Mouse (Mus musculus): ENCODE results near the gene Eml3. TPM values are rescaled to one million over a fixed set of nuclear protein-coding genes. Genes with fewer than 3 reads are reported as not detected.

The Eml3 gene
- 32.3 and 32.8 TPM in 2 replicates for polyA plus RNA-seq (2015; fragmentation: Nextera tagmentation; extraction: Ambion mirVana)

- Histone ChIP-seq H3K27me3 (no peaks in the 10 kb centered on the region), H3K4me2 (peak within 1 kb of the TSS; percentile 78), H3K9me3 (no peaks in the 10 kb centered on the region), H3K36me3 (peaks cover 56% of the 10 kb centered on the region), H3K9ac (peak within 1 kb of the TSS; percentile 89), H3K4me3 (peak within 1 kb of the TSS; percentile 77), H3K27ac (peak within 1 kb of the TSS; percentile 76), H3K4me1 (peaks cover 20% of the 10 kb centered on the region)
- WGBS, result under 1% methylated on average over 67 of the region's 74 CpGs
- peak; percentile 61 for ATAC-seq (ENCODE audit: insufficient number of reproducible peaks, insufficient read depth, low FRiP score, low TSS enrichment, low read depth)
These were observed at the start of gene Eml3, which contains the start of gene Rom1 for GRCm38 (mm10) chr19:8929224-8930088. Gene Eml3, plus strand, starts transcription at chr19:8929552. Gene Rom1, minus strand, starts transcription at chr19:8929356.

DNA sequence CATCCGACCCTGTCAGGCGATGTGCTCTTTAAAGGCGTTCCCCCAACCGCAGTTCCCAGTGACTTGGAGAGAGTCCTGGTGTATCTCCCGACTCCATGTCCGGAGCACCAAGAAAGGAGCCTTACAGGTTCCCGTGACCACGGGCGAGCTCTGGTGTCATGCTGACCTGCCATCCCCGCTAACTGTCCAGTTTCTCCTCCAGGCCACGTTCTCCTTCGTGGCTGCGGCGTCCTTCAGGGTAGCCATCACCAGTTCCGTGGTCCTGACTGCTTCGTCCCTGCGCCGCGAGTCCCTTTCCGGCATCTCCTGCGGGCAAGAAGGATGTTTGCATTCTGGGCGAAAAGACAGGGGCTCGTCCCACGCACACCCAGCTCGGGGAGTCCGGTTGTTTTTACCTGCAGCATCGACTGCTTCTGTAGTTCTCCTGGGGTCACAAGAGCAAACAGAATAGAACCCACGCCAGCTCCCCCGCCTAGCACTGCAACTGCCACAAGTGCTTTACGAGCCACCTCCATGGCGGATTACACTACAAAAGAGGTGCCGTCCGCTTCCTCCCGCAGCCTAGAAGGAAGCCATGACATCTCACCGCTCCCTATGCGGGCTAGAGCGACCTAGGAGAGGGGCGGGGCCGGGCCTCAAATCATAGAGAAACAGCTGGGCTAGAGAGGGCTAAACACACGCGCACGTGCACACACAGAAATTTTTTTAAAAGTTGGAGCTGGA, 48.9 kb upstream of the Eml3 start, which contains the start of gene Uqcc3:
TSS of gene Uqcc3 (minus strand) at position 613 of the 723 bp plus-strand sequence.
- Histone ChIP-seq H3K4me1 (peaks cover 9% of the 10 kb centered on the region), H3K36me3 (peaks cover 30% of the 10 kb centered on the region), H3K9ac (peak within 1 kb of the TSS; percentile 93), H3K27me3 (no peaks in the 10 kb centered on the region), H3K9me3 (no peaks in the 10 kb centered on the region), H3K4me3 (peak within 1 kb of the TSS; percentile 86), H3K4me2 (peak within 1 kb of the TSS; percentile 87), H3K27ac (peak within 1 kb of the TSS; percentile 83)
- peak; percentile 91 for ATAC-seq (ENCODE audit: insufficient number of reproducible peaks, insufficient read depth, low FRiP score, low TSS enrichment, low read depth)
- WGBS, result under 1% methylated on average over 42 of the region's 42 CpGs

- no peaks in the 10 kb centered on the region for H3K9me3 ChIP-seq
- H3K27ac ChIP-seq, result no peak overlapping the region
- no peak for ATAC-seq (ENCODE audit: insufficient number of reproducible peaks, insufficient read depth, low FRiP score, low TSS enrichment, low read depth)
- H3K9ac ChIP-seq, result peak overlapping the region; percentile 93
- 20% methylated on average over 3 of the region's 3 CpGs for WGBS
- H3K27me3 ChIP-seq, result no peaks in the 10 kb centered on the region
- peaks cover 25% of the 10 kb centered on the region for H3K36me3 ChIP-seq
- H3K4me2 ChIP-seq, result peak overlapping the region; percentile 87
- peak overlapping the region; percentile 86 for H3K4me3 ChIP-seq
- H3K4me1 ChIP-seq, result peaks cover 9% of the 10 kb centered on the region
These were observed 48.3 kb upstream of the Eml3 start for GRCm38 (mm10) chr19:8881034-8881392.

DNA sequence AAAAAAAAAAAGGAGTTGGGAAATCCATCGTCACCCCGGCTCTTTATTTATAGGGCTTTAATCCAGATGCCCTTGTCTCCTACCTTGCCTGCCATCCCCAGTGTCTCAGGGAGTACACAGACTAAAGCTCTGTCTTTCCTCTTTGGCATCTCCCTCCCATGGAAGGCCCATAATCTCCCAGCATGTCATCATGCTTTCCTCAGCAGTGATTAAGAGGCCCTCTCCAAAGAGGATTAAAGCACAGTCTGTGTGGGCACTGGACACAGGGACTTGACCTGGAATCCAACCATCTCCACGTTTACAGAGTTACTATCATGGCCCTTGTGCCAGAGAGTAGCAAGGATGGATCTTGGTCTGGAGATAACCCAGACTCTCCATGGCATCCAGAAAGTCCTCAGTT, 45.7 kb upstream of the Eml3 start, which contains the start of the genes Lbhd1 and Gm49403:
TSS of gene Lbhd1 (plus strand) at position 117 of the 400 bp plus-strand sequence.
TSS of gene Gm49403 (plus strand) at position 315 of the 400 bp plus-strand sequence.
- WGBS, result 79% methylated on average over 3 of the region's 3 CpGs
- no peak for ATAC-seq (ENCODE audit: insufficient number of reproducible peaks, insufficient read depth, low FRiP score, low TSS enrichment, low read depth)
- Histone ChIP-seq H3K4me2 (no peak within 1 kb of the TSS), H3K9me3 (no peaks in the 10 kb centered on the region), H3K9ac (no peak within 1 kb of the TSS), H3K4me3 (no peak within 1 kb of the TSS), H3K36me3 (peaks cover 10% of the 10 kb centered on the region), H3K27ac (no peak within 1 kb of the TSS), H3K27me3 (no peaks in the 10 kb centered on the region), H3K4me1 (peaks cover 19% of the 10 kb centered on the region)

DNA sequence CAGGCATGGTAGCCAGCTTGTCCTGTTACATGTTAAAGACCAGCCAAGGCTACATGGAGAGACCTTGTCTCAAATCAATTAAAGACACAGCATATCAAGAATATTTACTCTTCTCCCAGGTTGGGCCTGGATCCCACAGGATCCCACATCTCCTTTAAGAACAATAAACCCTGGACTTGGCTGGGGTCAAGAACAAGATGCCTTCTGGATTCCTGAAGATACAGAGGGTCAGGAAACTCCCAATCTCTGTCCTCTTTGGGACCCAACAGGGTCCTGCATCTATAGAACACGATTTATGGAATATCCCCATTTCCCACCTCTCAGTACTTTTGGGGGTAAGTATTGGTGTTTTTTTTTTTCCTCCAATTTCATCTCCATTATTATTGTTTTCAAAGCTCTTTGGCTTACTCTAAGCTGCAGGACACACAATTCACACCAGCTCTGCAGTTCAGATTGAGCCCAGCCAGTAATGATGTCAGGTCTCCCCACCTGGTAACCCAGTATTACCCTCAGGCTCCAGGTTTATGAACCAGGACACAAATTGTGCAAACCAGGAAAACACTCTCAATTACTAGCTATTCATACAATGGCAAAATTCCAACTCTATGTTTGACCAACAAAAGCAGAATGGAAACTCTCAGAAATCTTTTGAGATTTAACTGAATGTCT, 42.3 kb upstream of the Eml3 start:
- Histone ChIP-seq H3K4me1 (peaks cover 17% of the 10 kb centered on the region), H3K4me3 (peak overlapping the region; percentile 71), H3K4me2 (peak overlapping the region; percentile 67), H3K27me3 (no peaks in the 10 kb centered on the region), H3K9me3 (no peaks in the 10 kb centered on the region), H3K9ac (peak overlapping the region; percentile 93; the same call in 1 of the 2 replicates), H3K27ac (peak overlapping the region; percentile 91), H3K36me3 (peaks cover 16% of the 10 kb centered on the region)
- ATAC-seq (ENCODE audit: insufficient number of reproducible peaks, insufficient read depth, low FRiP score, low TSS enrichment, low read depth), result no peak
- WGBS, result 45% methylated on average over 1 of the region's 1 CpGs

DNA sequence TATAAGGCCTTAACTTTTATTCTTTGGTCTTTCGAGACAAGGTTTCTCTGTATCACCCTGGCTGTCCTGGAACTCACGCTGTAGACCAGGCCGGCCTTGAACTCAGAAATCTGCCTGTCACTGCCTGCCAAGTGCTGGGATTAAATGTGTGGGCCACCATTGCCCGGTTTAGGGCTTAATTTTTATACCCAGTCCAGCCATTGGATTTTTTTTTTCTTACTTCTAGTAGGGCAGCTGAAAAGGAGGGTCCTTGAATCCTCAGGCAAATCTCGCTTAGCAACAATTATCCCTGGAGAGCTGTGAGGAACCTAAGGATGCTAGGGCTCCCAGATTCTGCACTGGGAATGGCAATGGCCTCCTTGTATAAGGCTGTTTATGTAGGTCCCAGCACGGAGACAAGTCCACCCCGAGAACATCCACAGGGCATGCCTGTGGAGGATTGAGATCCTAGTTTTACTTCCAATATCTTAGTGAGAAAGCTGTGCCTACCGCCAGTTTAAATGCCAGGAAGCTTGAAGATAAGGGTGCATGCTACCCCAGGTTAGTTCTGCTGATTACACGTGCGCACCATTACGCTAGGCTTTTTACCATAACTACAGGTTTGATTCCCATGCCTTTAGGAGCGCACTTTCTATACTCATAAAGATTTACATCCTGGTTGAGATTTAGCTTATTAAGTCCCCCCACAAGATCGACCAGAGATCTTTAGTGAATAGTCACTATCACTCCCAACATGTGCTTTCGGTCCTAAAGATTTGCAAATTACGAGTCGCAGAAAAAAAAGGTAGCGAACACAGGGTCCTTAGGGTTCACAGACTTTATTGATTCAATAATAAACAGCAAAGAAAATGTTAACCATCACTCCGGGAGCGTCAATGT, 41.5 kb upstream of the Eml3 start:
- 14% methylated on average over 19 of the region's 19 CpGs for WGBS

GRCm38 (mm10) chr19:8888511-8889385, 40.6 kb upstream of the Eml3 start, which contains the start of the genes 1810009A15Rik and Gm49416:
Gene 1810009A15Rik, plus strand, starts transcription at chr19:8888853.
Gene Gm49416, plus strand, starts transcription at chr19:8888926.
- peaks cover 22% of the 10 kb centered on the region for H3K4me1 ChIP-seq
- peak within 1 kb of the TSS; percentile 67 for H3K4me2 ChIP-seq
- H3K36me3 ChIP-seq, result peaks cover 16% of the 10 kb centered on the region
- H3K9me3 ChIP-seq, result no peaks in the 10 kb centered on the region
- peak; percentile 92 for ATAC-seq (ENCODE audit: insufficient number of reproducible peaks, insufficient read depth, low FRiP score, low TSS enrichment, low read depth)
- peak within 1 kb of the TSS; percentile 91 for H3K27ac ChIP-seq
- H3K4me3 ChIP-seq, result peak within 1 kb of the TSS; percentile 71
- WGBS, result under 1% methylated on average over 58 of the region's 58 CpGs
- H3K27me3 ChIP-seq, result no peaks in the 10 kb centered on the region
- H3K9ac ChIP-seq, result peak within 1 kb of the TSS; percentile 93

More for the DNA sequence above, 41.5 kb upstream of the Eml3 start:
- Histone ChIP-seq H3K9me3 (no peaks in the 10 kb centered on the region), H3K27me3 (no peaks in the 10 kb centered on the region), H3K36me3 (peaks cover 16% of the 10 kb centered on the region), H3K4me1 (peaks cover 17% of the 10 kb centered on the region), H3K27ac (peak overlapping the region; percentile 91), H3K9ac (peak overlapping the region; percentile 93), H3K4me3 (peak overlapping the region; percentile 71), H3K4me2 (peak overlapping the region; percentile 67)
- no peak for ATAC-seq (ENCODE audit: insufficient number of reproducible peaks, insufficient read depth, low FRiP score, low TSS enrichment, low read depth)

DNA sequence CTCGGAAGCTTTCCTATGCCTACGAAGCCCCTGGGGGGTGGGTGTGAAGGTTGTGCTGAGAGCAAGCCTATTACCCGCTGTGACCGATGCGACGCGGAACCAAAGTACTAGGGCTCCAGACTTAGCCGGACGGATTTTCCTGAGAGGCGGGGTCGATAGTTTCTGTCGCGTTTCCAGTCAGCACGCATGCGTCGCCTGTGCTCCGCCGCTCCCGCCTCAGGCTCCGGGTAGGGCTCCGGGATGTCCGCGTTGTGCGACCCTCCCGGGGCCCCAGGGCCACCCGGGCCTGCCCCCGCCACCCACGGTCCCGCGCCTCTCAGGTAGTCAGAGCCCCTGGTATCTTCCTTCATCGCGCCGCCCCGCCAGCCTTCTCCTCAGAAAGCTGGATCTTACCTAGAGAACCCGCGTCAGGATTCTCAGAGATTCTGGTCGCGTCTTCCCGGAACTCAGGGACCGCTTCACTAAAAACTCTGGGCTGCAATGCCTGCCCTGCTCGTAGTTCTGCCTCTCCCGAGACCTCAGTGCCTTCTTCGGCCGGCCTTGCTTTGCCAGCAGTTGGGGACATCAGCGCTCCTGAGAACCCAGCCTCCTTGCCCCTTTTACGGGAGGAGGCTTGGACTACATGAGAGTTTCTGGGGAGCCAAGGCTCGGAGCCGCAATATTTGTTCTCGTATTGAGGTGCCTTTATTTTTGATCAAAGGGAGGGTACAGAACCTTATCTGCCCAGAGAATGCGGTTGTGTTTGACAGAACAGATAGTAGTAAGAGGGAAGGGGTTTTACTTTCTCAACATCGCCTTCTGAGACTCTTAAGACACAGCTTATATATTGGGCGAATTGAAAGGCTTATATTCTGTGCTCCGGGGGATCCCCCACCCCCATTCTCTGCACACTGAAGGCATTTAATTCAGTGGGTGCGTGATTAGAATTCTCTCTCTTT, 36.3 kb upstream of the Eml3 start, which contains the start of gene Ints5:
TSS of gene Ints5 (plus strand) at position 177 of the 938 bp plus-strand sequence.
- peaks cover 37% of the 10 kb centered on the region for H3K4me1 ChIP-seq
- 3% methylated on average over 54 of the region's 54 CpGs for WGBS

DNA sequence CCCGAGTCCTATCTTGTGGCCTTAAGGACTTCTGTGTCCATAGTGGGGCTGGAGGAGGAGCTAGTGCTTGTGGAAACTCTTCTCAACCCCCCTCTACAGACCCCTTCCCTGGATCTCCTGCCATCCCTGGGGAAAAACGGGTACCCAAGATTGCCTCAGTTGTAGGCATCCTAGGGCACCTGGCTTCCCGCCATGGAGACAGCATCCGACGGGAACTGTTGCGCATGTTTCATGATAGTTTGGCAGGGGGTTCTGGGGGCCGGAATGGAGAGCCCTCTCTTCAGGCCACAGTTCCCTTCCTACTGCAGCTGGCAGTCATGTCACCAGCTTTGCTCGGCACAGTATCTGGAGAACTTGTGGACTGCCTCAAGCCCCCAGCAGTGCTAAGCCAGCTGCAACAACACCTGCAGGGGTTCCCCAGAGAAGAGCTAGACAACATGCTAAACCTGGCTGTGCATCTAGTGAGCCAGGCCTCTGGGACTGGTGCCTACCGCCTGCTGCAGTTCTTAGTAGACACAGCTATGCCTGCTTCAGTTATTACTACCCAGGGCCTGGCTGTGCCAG, 33.9 kb upstream of the Eml3 start:
- WGBS, result 89% methylated on average over 9 of the region's 9 CpGs
- no peak overlapping the region for H3K9ac ChIP-seq

More for the DNA sequence above, 36.3 kb upstream of the Eml3 start, which contains the start of gene Ints5:
- peak; percentile 60 for ATAC-seq (ENCODE audit: insufficient number of reproducible peaks, insufficient read depth, low FRiP score, low TSS enrichment, low read depth)
- peak within 1 kb of the TSS; percentile 95 for H3K9ac ChIP-seq
- peak within 1 kb of the TSS; percentile 84 for H3K4me3 ChIP-seq
- no peaks in the 10 kb centered on the region for H3K9me3 ChIP-seq
- H3K36me3 ChIP-seq, result peaks cover 43% of the 10 kb centered on the region
- no peaks in the 10 kb centered on the region for H3K27me3 ChIP-seq
- H3K4me2 ChIP-seq, result peak within 1 kb of the TSS; percentile 82
- peak within 1 kb of the TSS; percentile 84 for H3K27ac ChIP-seq

More for the DNA sequence above, 33.9 kb upstream of the Eml3 start:
- Histone ChIP-seq H3K27me3 (no peaks in the 10 kb centered on the region), H3K4me1 (peaks cover 39% of the 10 kb centered on the region), H3K9me3 (no peaks in the 10 kb centered on the region), H3K4me3 (no peak overlapping the region), H3K4me2 (no peak overlapping the region), H3K36me3 (peaks cover 40% of the 10 kb centered on the region), H3K27ac (no peak overlapping the region)
- ATAC-seq (ENCODE audit: insufficient number of reproducible peaks, insufficient read depth, low FRiP score, low TSS enrichment, low read depth), result no peak
